Comparison of ENCODE assay signal across 8 mouse cellular contexts in genomic region chr15:80800201-80800600, GRCm38 (mm10).
DNase-seq lines count a peak whose midpoint lies in the region; ATAC-seq lines count a peak whose summit lies in the region.

No protein-coding gene starts in this region.

- peak overlapping the region; percentile 74 for H3K4me2 ChIP-seq in kidney, embryonic 16.5 days (replicated peaks; ENCODE audit: low read depth, low read length)
- H3K4me2 ChIP-seq in embryonic facial prominence, embryonic 11.5 days (ENCODE audit: low read depth, low read length) = peak overlapping the region; percentile 43
- H3K4me2 ChIP-seq in intestine, embryonic 16.5 days (ENCODE audit: low read depth, low read length) = peak overlapping the region; percentile 67
- H3K4me2 ChIP-seq in neural tube, embryonic 13.5 days = peak overlapping the region; percentile 67

- 20% methylated on average over 3 of the region's 3 CpGs for WGBS in kidney, embryonic 16.5 days
- WGBS in embryonic facial prominence, embryonic 11.5 days = 11% methylated on average over 3 of the region's 3 CpGs
- WGBS in intestine, embryonic 16.5 days = 27% methylated on average over 3 of the region's 3 CpGs
- 6% methylated on average over 3 of the region's 3 CpGs for WGBS in neural tube, embryonic 13.5 days

- 0 out of 2 replicates have a peak overlapping the region, but pooled peaks have one; percentile 51 for H3K9ac ChIP-seq in kidney, embryonic 16.5 days (replicated peaks; ENCODE audit: low read length)
- no peak overlapping the region for H3K9ac ChIP-seq in embryonic facial prominence, embryonic 11.5 days (replicated peaks; ENCODE audit: low read length)
- H3K9ac ChIP-seq in intestine, embryonic 16.5 days (ENCODE audit: low read depth, low read length) = no peak overlapping the region
- peak overlapping the region; percentile 87 for H3K9ac ChIP-seq in neural tube, embryonic 13.5 days

- H3K4me1 ChIP-seq in kidney, embryonic 16.5 days (ENCODE audit: insufficient read depth, low read length) = peaks cover 32% of the 10 kb centered on the region
- H3K4me1 ChIP-seq in embryonic facial prominence, embryonic 11.5 days (ENCODE audit: control insufficient read depth, insufficient read depth, low read length) = no peaks in the 10 kb centered on the region; the same call in 1 of the 2 replicates
- peaks cover 24% of the 10 kb centered on the region for H3K4me1 ChIP-seq in intestine, embryonic 16.5 days (ENCODE audit: control insufficient read depth, insufficient read depth, low read length)
- peaks cover 58% of the 10 kb centered on the region for H3K4me1 ChIP-seq in neural tube, embryonic 13.5 days (replicated peaks)

- 0 out of 2 replicates have a peak overlapping the region, but pooled peaks have one; percentile 63 for H3K27ac ChIP-seq in kidney, embryonic 16.5 days (ENCODE audit: low read length)
- H3K27ac ChIP-seq in embryonic facial prominence, embryonic 11.5 days (replicated peaks; ENCODE audit: low read depth, low read length) = no peak overlapping the region
- H3K27ac ChIP-seq in intestine, embryonic 16.5 days (ENCODE audit: low read length) = no peak overlapping the region
- H3K27ac ChIP-seq in neural tube, embryonic 13.5 days (replicated peaks) = peak overlapping the region; percentile 95

- no peaks in the 10 kb centered on the region for H3K9me3 ChIP-seq in kidney, embryonic 16.5 days (ENCODE audit: low read length)
- no peaks in the 10 kb centered on the region for H3K9me3 ChIP-seq in embryonic facial prominence, embryonic 11.5 days (replicated peaks; ENCODE audit: control insufficient read depth, low read length)
- no peaks in the 10 kb centered on the region for H3K9me3 ChIP-seq in intestine, embryonic 16.5 days (ENCODE audit: control insufficient read depth, low read length)
- H3K9me3 ChIP-seq in neural tube, embryonic 13.5 days = no peaks in the 10 kb centered on the region

- no peak for DNase-seq in kidney, adult 11 months
- no peak for DNase-seq in embryonic facial prominence, embryonic 11.5 days (ENCODE audit: low spot score)
- no peak for DNase-seq in urinary bladder, postnatal 25 days (ENCODE audit: low spot score)
- DNase-seq in layer of hippocampus, adult 18-20 months (ENCODE audit: low spot score in 2 of 2) = no peak
- no peak for DNase-seq in MN1 (ENCODE audit: low spot score)

- peak overlapping the region; percentile 71 for H3K4me3 ChIP-seq in kidney, embryonic 16.5 days (ENCODE audit: low read length)
- H3K4me3 ChIP-seq in embryonic facial prominence, embryonic 11.5 days (ENCODE audit: low read depth, low read length) = peak overlapping the region; percentile 58
- peak overlapping the region; percentile 34 for H3K4me3 ChIP-seq in intestine, embryonic 16.5 days (ENCODE audit: low read length)
- peak overlapping the region; percentile 63 for H3K4me3 ChIP-seq in neural tube, embryonic 13.5 days

- no peaks in the 10 kb centered on the region for H3K36me3 ChIP-seq in kidney, embryonic 16.5 days (ENCODE audit: insufficient read depth, low read length)
- H3K36me3 ChIP-seq in embryonic facial prominence, embryonic 11.5 days (replicated peaks; ENCODE audit: control insufficient read depth, insufficient read depth, low read depth, low read length) = no peaks in the 10 kb centered on the region
- no peaks in the 10 kb centered on the region for H3K36me3 ChIP-seq in intestine, embryonic 16.5 days (ENCODE audit: control insufficient read depth, insufficient read depth, low read length)
- H3K36me3 ChIP-seq in neural tube, embryonic 13.5 days = no peaks in the 10 kb centered on the region

- H3K27me3 ChIP-seq in kidney, embryonic 16.5 days (ENCODE audit: insufficient read depth, low read length) = no peaks in the 10 kb centered on the region
- no peaks in the 10 kb centered on the region for H3K27me3 ChIP-seq in embryonic facial prominence, embryonic 11.5 days (ENCODE audit: control insufficient read depth, insufficient read depth, low read length)
- no peaks in the 10 kb centered on the region for H3K27me3 ChIP-seq in intestine, embryonic 16.5 days (replicated peaks; ENCODE audit: control insufficient read depth, insufficient read depth, low read length)
- no peaks in the 10 kb centered on the region for H3K27me3 ChIP-seq in neural tube, embryonic 13.5 days

- no peak for ATAC-seq in kidney, embryonic 16.5 days (ENCODE audit: low FRiP score, low TSS enrichment)
- no peak for ATAC-seq in embryonic facial prominence, embryonic 11.5 days (replicated peaks; ENCODE audit: insufficient number of reproducible peaks, low FRiP score, low TSS enrichment, low read depth)
- ATAC-seq in intestine, embryonic 16.5 days = no peak
- no peak for ATAC-seq in neural tube, embryonic 13.5 days (ENCODE audit: low read depth)

Comparison
In these comparisons a context has a peak if more than half of its experiments do, and no peak if none do; other contexts are left out.
1. H3K27ac ChIP-seq: peak in kidney, embryonic 16.5 days (single experiment) and neural tube, embryonic 13.5 days (single experiment); none in embryonic facial prominence, embryonic 11.5 days (single experiment) and intestine, embryonic 16.5 days (single experiment).
2. H3K9ac ChIP-seq: peak in kidney, embryonic 16.5 days (single experiment) and neural tube, embryonic 13.5 days (single experiment); none in embryonic facial prominence, embryonic 11.5 days (single experiment) and intestine, embryonic 16.5 days (single experiment).
3. Peak in every context shown above with its lines, with median percentiles within 50 percentile points of each other: H3K4me2 ChIP-seq and H3K4me3 ChIP-seq.